Mouse (Mus musculus) liver, embryonic 15.5 days (tissue): ENCODE results near the gene Adam11. TPM values are rescaled to one million over a fixed set of nuclear protein-coding genes. Genes with fewer than 3 reads are reported as not detected.

Source experiments
- ATAC-seq: fragments of 200-750 bp; cut with Nextera tagmentation; 2 replicates; pipeline ENCODE4 v1.8.0; 2017; ENCODE audit warnings: moderate number of reproducible peaks, mild to moderate bottlenecking, moderate library complexity; ENCODE audit not compliant: insufficient read depth
- H3K27ac ChIP-seq: fragments of 300-500 bp; sonication (generic); replicated peaks from 2 replicates; pipeline ENCODE4 v1.5.1; 2015; ENCODE audit warnings: mild to moderate bottlenecking, inconsistent platforms
- H3K27me3 ChIP-seq: fragments of 300-500 bp; sonication (generic); 2 replicates; pipeline ENCODE4 v1.6.1; 2015; ENCODE audit warnings: mild to moderate bottlenecking, inconsistent platforms
- H3K36me3 ChIP-seq: fragments of 300-500 bp; sonication (generic); replicated peaks from 2 replicates; pipeline ENCODE4 v1.6.1; 2015; ENCODE audit warnings: moderate library complexity, mild to moderate bottlenecking, inconsistent platforms
- H3K4me1 ChIP-seq: fragments of 300-500 bp; sonication (generic); replicated peaks from 2 replicates; pipeline ENCODE4 v1.6.1; 2015; ENCODE audit warnings: inconsistent platforms
- H3K4me2 ChIP-seq: fragments of 300-500 bp; sonication (generic); 2 replicates; pipeline ENCODE4 v1.6.1; 2015; ENCODE audit warnings: moderate library complexity, mild to moderate bottlenecking, inconsistent platforms
- H3K4me3 ChIP-seq: fragments of 300-500 bp; sonication (generic); replicated peaks from 2 replicates; pipeline ENCODE4 v1.5.1; 2015; ENCODE audit warnings: mild to moderate bottlenecking, inconsistent platforms
- H3K9ac ChIP-seq: fragments of 300-500 bp; sonication (generic); 2 replicates; pipeline ENCODE4 v1.6.1; 2015; ENCODE audit warnings: moderate library complexity, mild to moderate bottlenecking, inconsistent platforms
- H3K9me3 ChIP-seq: fragments of 300-500 bp; sonication (generic); replicated peaks from 2 replicates; pipeline ENCODE4 v1.6.1; 2016; ENCODE audit warnings: inconsistent platforms
- WGBS: fragments of 180-500 bp; shearing (Covaris S2); methylation state at CpG from one replicate; pipeline ENCODE4 v1.1.7; 2015; ENCODE audit warnings: mixed read lengths; ENCODE audit not compliant: insufficient replicate concordance; 5-methylcytosine and 5-hydroxymethylcytosine counted together
- polyA plus RNA-seq: library from polyadenylated mRNA; unstranded; fragments of >200 nt; fragmentation: Nextera tagmentation; extraction: Ambion mirVana; gene quantifications from 2 replicates; pipeline ENCODE4 v1.2.1, GENCODE M21; 2015

Adam11 gene
- polyA plus RNA-seq, 1 experiment from 2014 or later = 0.08 TPM

GRCm38 (mm10) chr11:102814881-102815280, 53.6 kb downstream of the Adam11 start:
- no peak overlapping the region for H3K27ac ChIP-seq
- no peak overlapping the region for H3K9ac ChIP-seq
- no peaks in the 10 kb centered on the region for H3K9me3 ChIP-seq
- peaks cover 11% of the 10 kb centered on the region for H3K4me1 ChIP-seq
- H3K36me3 ChIP-seq = no peaks in the 10 kb centered on the region
- no peak overlapping the region for H3K4me2 ChIP-seq
- H3K27me3 ChIP-seq = peaks cover 60% of the 10 kb centered on the region
- ATAC-seq = no peak
- no peak overlapping the region for H3K4me3 ChIP-seq

GRCm38 (mm10) chr11:102818121-102819020, 57.1 kb downstream of the Adam11 start:
- peaks cover 87% of the 10 kb centered on the region for H3K27me3 ChIP-seq
- H3K9ac ChIP-seq = no peak overlapping the region
- H3K36me3 ChIP-seq = no peaks in the 10 kb centered on the region
- peak overlapping the region; percentile 69 for H3K4me2 ChIP-seq
- H3K4me1 ChIP-seq = peaks cover 11% of the 10 kb centered on the region
- WGBS = 1% methylated on average over 74 of the region's 92 CpGs
- ATAC-seq = no peak
- no peak overlapping the region for H3K27ac ChIP-seq
- peak overlapping the region; percentile 51 for H3K4me3 ChIP-seq
- no peaks in the 10 kb centered on the region for H3K9me3 ChIP-seq

DNA sequence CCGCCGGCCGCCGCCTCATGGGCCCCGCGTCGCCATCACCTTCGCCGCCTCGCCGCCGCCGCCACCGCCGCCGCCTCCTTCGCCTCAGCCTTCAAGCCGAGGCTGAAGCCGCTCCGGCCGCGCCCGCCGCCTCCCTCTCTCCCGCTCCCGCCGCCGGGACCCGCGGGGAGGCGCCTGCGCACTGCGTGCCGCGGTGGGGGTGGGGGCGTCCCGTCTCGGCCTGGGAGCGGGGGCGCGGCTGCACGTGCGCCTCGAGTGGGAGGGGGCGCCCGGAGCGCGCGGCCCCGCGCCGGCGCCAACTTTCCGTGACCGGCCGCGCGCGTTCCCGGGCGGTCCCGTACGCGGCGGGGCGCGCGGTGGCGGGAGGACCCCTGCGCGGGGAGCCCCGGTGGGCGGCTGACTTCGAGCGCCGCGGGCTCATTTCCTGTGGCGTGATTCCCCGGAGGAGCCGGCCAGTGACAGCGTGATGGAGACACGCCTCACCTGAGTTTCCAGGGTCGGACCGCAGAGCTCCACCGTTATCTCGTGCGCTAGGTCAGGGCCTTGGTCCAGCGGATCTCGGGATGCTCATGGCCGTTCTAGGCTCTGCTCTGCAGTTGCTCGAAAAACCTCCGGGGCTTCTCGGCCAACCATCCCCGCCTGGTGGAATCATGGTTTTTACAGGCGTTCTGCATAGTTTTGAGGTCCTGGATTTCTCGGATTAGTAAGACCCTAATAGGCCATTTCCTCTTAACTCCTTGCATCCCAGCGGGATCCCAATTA, 58.0 kb downstream of the Adam11 start, which contains the start of gene Gjc1:
Gene Gjc1 (minus strand): TSS at position 680 of the 762 bp plus-strand sequence.
- WGBS = under 1% methylated on average over 83 of the region's 97 CpGs
- peaks cover 11% of the 10 kb centered on the region for H3K4me1 ChIP-seq
- no peaks in the 10 kb centered on the region for H3K36me3 ChIP-seq
- H3K4me3 ChIP-seq = peak within 1 kb of the TSS; percentile 51
- H3K27ac ChIP-seq = no peak within 1 kb of the TSS
- peak within 1 kb of the TSS; percentile 69 for H3K4me2 ChIP-seq
- H3K9me3 ChIP-seq = no peaks in the 10 kb centered on the region
- no peak within 1 kb of the TSS for H3K9ac ChIP-seq
- H3K27me3 ChIP-seq = peaks cover 84% of the 10 kb centered on the region
- no peak for ATAC-seq

DNA sequence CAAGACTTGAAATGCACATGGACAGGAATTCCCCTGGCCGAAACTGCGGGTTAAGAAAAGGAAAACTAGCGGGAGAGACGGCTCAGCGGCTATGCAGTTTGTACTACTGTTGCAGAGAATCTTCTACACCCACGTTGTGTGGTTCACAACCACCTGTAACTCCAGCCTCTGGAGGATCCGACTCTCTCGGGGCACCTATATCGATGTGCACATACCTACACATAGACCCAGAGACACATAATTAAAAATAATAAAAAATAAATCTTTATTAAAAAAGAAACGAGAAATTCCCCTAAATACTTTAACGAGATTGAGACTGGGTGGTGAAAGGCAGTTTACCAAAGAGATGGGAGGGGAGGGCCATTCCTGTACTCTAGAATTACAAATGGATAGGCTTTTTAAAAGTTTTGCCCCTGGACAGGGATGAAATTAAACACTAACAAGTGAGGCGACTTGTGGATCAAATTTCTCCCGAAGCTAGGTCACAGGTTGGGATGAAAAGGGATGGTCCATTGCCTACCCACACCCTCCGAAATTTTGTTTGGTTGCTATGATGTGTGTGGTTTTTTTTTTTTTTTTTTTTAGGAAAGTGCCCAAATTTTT, 58.6 kb downstream of the Adam11 start:
- H3K27ac ChIP-seq = no peak overlapping the region
- peak overlapping the region; percentile 51; the same call in 1 of the 2 replicates for H3K4me3 ChIP-seq
- H3K27me3 ChIP-seq = peaks cover 85% of the 10 kb centered on the region
- ATAC-seq = no peak
- no peak overlapping the region for H3K9ac ChIP-seq
- peak overlapping the region; percentile 69; the same call in 1 of the 2 replicates for H3K4me2 ChIP-seq
- H3K9me3 ChIP-seq = no peaks in the 10 kb centered on the region
- H3K36me3 ChIP-seq = no peaks in the 10 kb centered on the region
- 6% methylated on average over 14 of the region's 14 CpGs for WGBS
- peaks cover 11% of the 10 kb centered on the region for H3K4me1 ChIP-seq

DNA sequence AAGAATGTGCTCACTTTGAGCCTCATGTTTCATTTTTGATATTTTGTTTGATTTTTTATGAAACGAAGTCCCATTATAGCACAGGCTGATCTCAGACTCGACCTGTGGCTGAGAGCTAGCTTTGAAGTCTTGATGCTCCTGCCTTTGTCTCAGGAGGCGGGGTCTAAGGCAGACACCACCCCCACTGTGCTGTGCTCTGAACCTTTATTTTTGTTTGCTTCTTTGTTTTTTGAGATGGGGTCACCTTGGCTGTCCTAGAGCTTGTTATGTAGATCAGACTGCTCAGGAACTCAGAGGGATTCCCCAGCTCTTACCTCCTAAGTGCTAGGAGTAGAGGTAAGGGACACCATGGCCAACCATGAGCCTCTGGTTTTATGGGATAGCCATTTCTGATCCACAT, 59.2 kb downstream of the Adam11 start:
- Histone ChIP-seq H3K27ac (no peak overlapping the region), H3K9ac (no peak overlapping the region), H3K4me1 (peaks cover 11% of the 10 kb centered on the region), H3K4me2 (no peak overlapping the region), H3K36me3 (no peaks in the 10 kb centered on the region), H3K27me3 (peaks cover 85% of the 10 kb centered on the region), H3K4me3 (no peak overlapping the region), H3K9me3 (no peaks in the 10 kb centered on the region)
- 9% methylated on average over 3 of the region's 3 CpGs for WGBS
- no peak for ATAC-seq

DNA sequence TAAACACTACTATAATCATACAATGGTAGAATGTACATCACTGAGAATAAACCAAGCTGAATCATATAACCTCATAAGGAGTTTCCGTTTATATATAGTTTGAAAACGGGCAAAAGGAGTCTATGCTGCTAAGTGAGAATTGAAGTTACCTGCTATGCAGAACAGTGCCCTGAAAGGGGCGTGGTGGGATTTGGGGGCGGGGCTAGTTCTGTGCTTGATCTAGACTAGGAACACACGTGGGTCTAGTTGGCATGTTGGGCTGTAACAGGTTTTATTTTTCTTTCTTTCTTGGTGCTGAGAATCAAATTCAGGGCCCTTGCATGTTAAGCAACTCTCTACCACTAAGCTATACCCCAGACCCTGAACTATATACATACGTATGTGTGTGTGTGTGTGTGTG, 60.0 kb downstream of the Adam11 start:
- no peak overlapping the region for H3K4me3 ChIP-seq
- H3K4me2 ChIP-seq = no peak overlapping the region
- no peaks in the 10 kb centered on the region for H3K9me3 ChIP-seq
- no peaks in the 10 kb centered on the region for H3K36me3 ChIP-seq
- ATAC-seq = no peak
- WGBS = 31% methylated on average over 6 of the region's 6 CpGs
- H3K9ac ChIP-seq = no peak overlapping the region
- H3K4me1 ChIP-seq = peaks cover 11% of the 10 kb centered on the region
- no peak overlapping the region for H3K27ac ChIP-seq
- peaks cover 79% of the 10 kb centered on the region for H3K27me3 ChIP-seq

DNA sequence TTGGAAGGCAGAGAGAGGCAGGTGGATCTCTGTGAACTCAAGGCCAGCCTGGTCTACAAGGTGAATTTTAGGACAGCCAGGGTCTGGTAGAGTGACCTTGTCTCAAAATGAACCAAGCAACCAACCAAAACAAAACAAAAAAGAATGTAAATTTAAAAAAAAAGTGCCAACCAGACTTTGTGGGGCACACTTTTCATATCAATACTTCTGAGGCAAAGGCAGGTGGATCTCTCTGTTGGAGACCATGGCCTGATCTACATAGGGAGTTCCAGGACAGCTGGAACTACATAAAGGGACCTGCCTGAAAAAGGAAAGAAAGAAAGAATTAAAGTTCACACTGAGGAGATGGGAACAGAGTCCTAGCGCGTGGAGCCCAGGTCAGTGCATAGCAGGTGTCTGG, 65.2 kb downstream of the Adam11 start:
- no peak overlapping the region for H3K4me2 ChIP-seq
- H3K4me1 ChIP-seq = no peaks in the 10 kb centered on the region
- 68% methylated on average over 2 of the region's 2 CpGs for WGBS
- no peak for ATAC-seq
- no peak overlapping the region for H3K27ac ChIP-seq
- H3K9me3 ChIP-seq = no peaks in the 10 kb centered on the region
- H3K9ac ChIP-seq = no peak overlapping the region
- H3K36me3 ChIP-seq = no peaks in the 10 kb centered on the region
- no peak overlapping the region for H3K4me3 ChIP-seq
- peaks cover 31% of the 10 kb centered on the region for H3K27me3 ChIP-seq

DNA sequence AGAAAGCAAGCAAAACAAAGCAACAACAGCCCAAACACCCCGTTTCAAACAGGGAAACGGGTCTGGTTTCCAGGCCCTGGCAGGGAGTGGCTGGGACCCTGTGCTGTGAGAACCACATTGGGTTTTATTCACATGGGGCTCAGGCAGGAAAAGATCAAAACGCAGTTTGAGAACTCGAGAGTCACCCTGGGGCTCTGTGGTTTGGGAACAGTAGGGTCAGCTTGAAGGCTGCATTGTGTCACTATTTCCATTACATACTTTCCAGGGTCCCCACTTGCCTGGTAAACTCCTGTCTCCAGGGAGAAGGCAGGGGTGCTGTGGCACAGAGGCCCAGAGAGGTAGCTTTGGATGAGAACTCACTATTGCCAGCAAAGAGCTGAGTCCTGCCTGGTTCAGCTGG, 65.9 kb downstream of the Adam11 start:
- 38% methylated on average over 4 of the region's 4 CpGs for WGBS
- Histone ChIP-seq H3K27me3 (peaks cover 27% of the 10 kb centered on the region), H3K4me2 (no peak overlapping the region), H3K9ac (no peak overlapping the region), H3K36me3 (no peaks in the 10 kb centered on the region), H3K27ac (no peak overlapping the region), H3K4me3 (no peak overlapping the region), H3K9me3 (no peaks in the 10 kb centered on the region), H3K4me1 (no peaks in the 10 kb centered on the region)
- no peak for ATAC-seq

Other genes starting within 250 kb of the Adam11 start
- gene Gpatch8, start 205.0 kb upstream of the Adam11 start, polyA plus RNA-seq = 20.1 and 20.8 TPM in 2 replicates
- 0.22 and 0.29 TPM in 2 replicates for gene Gm11627, start 182.0 kb upstream of the Adam11 start, polyA plus RNA-seq
- gene Fzd2, start 157.0 kb upstream of the Adam11 start, polyA plus RNA-seq = 0.41 and 0.60 TPM in 2 replicates
- gene Meioc, start 97.7 kb upstream of the Adam11 start, polyA plus RNA-seq = 0.09 TPM in 1 of 2 replicates, not detected in the other
- gene Ccdc43, start 63.7 kb upstream of the Adam11 start, polyA plus RNA-seq = 13.4 and 13.6 TPM in 2 replicates
- 1.4 and 1.6 TPM in 2 replicates for gene Gjc1, start 58.3 kb downstream of the Adam11 start, polyA plus RNA-seq
- not detected in 2 replicates for gene Higd1b, start 74.4 kb downstream of the Adam11 start, polyA plus RNA-seq
- gene Eftud2, start 119.5 kb downstream of the Adam11 start, polyA plus RNA-seq = 106 and 113 TPM in 2 replicates
- gene Ccdc103, start 119.8 kb downstream of the Adam11 start, polyA plus RNA-seq = 1.0 and 1.1 TPM in 2 replicates
- gene Fam187a, start 123.7 kb downstream of the Adam11 start, polyA plus RNA-seq = 0.07 TPM in 1 of 2 replicates, not detected in the other
- gene Gfap, start 139.5 kb downstream of the Adam11 start, polyA plus RNA-seq = 8.5 and 9.4 TPM in 2 replicates
- 10.3 and 11.6 TPM in 2 replicates for gene Kif18b, start 163.7 kb downstream of the Adam11 start, polyA plus RNA-seq
- 0.08 TPM in 2 replicates for gene C1ql1, start 185.2 kb downstream of the Adam11 start, polyA plus RNA-seq